Mouse (Mus musculus) thymus, postnatal 0 days (tissue): ENCODE data around the gene Cdh23. TPM values are rescaled to one million over a fixed set of nuclear protein-coding genes. Genes with fewer than 3 reads are reported as not detected.
A peak's percentile ranks its signal among the peaks of the same experiment; 100 is the strongest.

Experiments
- DNase-seq: peaks from one replicate; pipeline ENCODE4 v3.0.0-alpha.2; 2015; ENCODE audit warnings: low spot score
- polyA plus RNA-seq: library from polyadenylated mRNA; unstranded; fragments of >200 nt; fragmentation: Nextera tagmentation; extraction: Ambion mirVana; gene quantifications from 2 replicates; pipeline ENCODE4 v1.2.1, GENCODE M21; 2015

The Cdh23 gene
- polyA plus RNA-seq, 1 experiment from 2014 or later, result 3.1 TPM

- DNase-seq, result no peak
Observed at GRCm38 (mm10) chr10:60481381-60481780, 214.9 kb downstream of the Cdh23 start.

GRCm38 (mm10) chr10:60474549-60474948 is 221.7 kb downstream of the Cdh23 start:
- no peak for DNase-seq

GRCm38 (mm10) chr10:60473782-60474322 is 222.4 kb downstream of the Cdh23 start:
- DNase-seq, result no peak

GRCm38 (mm10) chr10:60467752-60468151 is 228.5 kb downstream of the Cdh23 start:
- no peak for DNase-seq

- DNase-seq, result no peak
Observed at GRCm38 (mm10) chr10:60463953-60464647, 232.2 kb downstream of the Cdh23 start.

- no peak for DNase-seq
Observed at GRCm38 (mm10) chr10:60456662-60457397, 239.5 kb downstream of the Cdh23 start.

- no peak for DNase-seq
Observed at GRCm38 (mm10) chr10:60455193-60455592, 241.1 kb downstream of the Cdh23 start.

GRCm38 (mm10) chr10:60447186-60447585 is 249.1 kb downstream of the Cdh23 start:
- no peak for DNase-seq

- no peak for DNase-seq
Observed at GRCm38 (mm10) chr10:60445031-60445593, 251.2 kb downstream of the Cdh23 start.

GRCm38 (mm10) chr10:60443078-60443477 is 253.2 kb downstream of the Cdh23 start:
- peak; percentile 56 for DNase-seq

GRCm38 (mm10) chr10:60442321-60442720 is 254.0 kb downstream of the Cdh23 start:
- peak; percentile 86 for DNase-seq

- no peak for DNase-seq
Observed at GRCm38 (mm10) chr10:60432679-60433078, 263.6 kb downstream of the Cdh23 start.

GRCm38 (mm10) chr10:60430591-60430990 is 265.7 kb downstream of the Cdh23 start:
- DNase-seq, result no peak

- no peak for DNase-seq
Observed at GRCm38 (mm10) chr10:60430001-60430400, 266.3 kb downstream of the Cdh23 start.

- no peak for DNase-seq
Observed at GRCm38 (mm10) chr10:60422756-60423155, 273.5 kb downstream of the Cdh23 start.

GRCm38 (mm10) chr10:60419624-60420023 is 276.7 kb downstream of the Cdh23 start:
- peak; percentile 52 for DNase-seq

- peak; percentile 73 for DNase-seq
Observed at GRCm38 (mm10) chr10:60418137-60418536, 278.2 kb downstream of the Cdh23 start.

GRCm38 (mm10) chr10:60417041-60417440 is 279.2 kb downstream of the Cdh23 start:
- DNase-seq, result peak; percentile 14

GRCm38 (mm10) chr10:60413756-60414155 is 282.5 kb downstream of the Cdh23 start:
- no peak for DNase-seq

- DNase-seq, result no peak
Observed at GRCm38 (mm10) chr10:60411794-60412193, 284.5 kb downstream of the Cdh23 start.

GRCm38 (mm10) chr10:60407831-60408230 is 288.5 kb downstream of the Cdh23 start:
- DNase-seq, result peak; percentile 76
